Mouse (Mus musculus) kidney, adult 9 months (tissue): ENCODE measurements around the gene Nkx6-1.

ENCODE experiments used
- DNase-seq: peaks from one replicate; pipeline ENCODE4 v3.0.0; 2022

The Nkx6-1 gene

DNA sequence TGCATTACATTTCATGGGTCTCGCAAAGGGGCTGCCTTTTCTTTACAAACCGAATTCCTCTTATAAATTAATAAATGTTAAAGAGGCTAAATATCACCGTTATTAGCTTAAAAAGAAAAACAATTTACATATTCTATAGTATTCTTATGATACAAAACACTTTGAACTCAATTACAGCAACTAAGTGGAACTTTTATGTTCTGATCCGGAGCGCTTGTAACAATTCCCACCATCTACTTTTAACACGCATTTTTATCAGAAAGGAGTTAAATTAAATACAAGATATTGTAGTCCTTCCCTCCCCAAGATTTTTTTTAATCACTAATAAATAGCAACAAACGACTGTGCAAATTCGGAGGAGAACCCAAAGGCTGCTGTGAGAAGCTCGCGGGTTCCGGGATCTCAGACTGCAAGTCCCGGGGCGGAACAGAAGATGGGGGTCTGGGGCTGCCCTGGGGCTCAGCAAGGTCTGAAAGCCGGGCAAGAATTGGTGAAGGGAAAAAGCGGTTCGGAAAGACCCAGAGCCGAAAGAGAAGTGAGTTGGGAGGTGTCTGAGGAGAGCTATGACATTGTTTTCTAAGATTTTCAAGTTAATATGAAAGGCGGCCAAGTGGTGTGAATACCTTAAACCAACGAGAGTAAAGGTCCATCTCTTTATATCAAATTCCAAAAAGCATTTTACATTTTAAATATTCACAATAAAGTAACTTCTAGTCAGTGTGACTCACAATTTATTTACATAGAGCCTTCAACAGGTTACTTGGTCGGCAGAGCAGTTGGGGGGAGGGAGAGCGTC, 6.4 kb downstream of the Nkx6-1 start:
- DNase-seq: no peak

DNA sequence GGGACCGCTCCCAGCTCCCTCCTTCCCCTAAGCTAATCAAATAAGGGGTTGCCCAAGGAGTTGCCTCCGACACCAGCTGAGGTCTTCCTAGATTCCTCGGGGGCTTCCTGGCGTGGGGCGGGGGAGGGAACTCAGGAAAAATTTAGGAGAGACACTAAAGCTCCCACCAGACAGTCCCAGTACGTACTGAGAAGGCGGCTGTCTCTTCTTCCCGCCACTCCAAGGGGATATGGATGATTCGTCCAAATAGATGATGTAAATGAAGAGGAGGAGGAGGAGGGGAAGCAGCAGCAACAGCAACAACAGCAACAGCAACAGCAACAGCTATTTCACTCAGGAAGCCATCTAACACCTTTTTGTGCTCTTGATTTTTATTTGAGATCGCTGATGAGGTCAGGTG, 7.1 kb downstream of the Nkx6-1 start:
- DNase-seq: no peak

DNA sequence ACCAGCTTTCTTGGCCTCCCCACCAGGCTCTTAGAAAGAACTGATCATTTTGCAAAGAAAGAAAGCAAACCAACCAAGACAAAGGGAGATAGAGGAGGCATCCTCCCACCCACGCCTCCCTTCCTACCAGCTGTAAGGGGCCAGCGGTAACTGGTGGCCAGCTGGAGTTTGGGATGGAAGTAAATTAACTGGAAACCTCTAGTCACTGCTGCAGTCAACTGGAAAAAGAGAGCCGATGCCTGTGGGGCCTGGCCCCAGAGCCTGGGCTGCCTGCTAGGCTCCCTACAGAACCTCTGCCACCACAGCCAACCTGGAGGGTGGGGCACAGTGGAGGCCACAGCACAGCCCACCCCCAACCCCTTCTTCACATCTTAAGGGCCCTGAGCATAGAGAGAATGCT, 8.7 kb downstream of the Nkx6-1 start:
- no peak for DNase-seq

DNA sequence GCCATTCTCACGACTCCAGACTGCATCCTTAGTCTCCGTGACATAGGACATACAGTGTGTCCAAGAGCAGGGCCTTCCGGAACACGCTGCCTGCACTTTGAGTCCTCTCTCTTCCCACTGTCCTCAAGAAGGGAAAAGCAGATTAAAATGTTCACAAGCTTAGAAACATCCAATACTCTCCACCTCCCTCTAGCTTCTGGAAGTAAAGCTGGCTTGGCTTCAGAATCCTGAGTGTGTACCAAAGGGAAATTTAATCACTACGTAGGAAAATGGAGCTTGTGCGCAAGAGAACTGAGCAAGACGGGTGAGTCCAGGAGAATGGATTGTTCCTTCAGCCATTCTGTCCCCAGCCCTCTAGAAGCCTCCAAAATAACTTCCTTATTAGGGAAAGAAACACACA, 9.4 kb downstream of the Nkx6-1 start:
- no peak for DNase-seq

DNA sequence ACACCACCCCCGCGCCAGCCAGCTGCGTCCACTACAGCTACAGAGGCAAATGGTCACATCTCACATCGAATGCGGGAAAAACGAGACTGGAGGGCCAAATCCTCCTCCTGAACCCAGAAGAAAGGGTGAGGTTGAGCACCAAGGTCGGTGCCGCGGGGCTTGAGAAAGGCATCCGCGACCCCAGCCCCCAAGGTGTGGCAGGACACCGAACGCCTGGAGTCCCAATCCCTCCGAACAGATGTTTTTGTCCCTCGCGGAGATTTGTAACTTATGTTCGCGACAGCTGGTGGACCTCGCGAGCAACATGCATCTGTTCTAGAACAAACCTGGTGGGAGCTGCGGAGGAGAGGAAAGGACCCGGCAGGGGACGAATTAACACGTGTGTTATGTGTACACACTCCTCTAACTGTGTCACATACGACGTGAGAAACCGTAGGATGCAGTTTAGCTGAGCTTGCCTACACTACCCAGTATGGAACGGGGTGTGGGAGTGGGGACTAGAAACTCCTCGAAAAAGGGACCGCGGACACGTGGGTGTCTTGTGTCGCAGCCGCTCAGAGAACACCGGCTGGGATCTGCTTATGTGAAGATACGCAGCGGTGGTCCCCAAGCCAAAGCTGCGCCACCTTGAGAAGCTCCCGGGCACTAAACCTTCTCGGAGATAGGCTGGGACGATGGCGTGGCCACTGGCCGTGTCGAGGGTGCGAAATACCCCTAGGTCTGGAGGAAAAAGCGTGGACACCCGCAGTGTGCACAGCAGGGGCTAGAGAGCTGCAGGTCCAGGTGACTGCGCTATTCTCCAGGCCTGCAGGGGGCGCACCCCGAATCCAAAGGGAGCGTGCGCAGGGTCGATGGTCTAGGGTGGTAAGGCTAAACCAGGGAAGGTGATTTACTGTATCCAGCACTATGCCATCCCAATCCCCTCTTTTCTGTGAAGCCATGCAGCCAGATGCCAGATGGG, 16.8 kb downstream of the Nkx6-1 start:
- DNase-seq: no peak

DNA sequence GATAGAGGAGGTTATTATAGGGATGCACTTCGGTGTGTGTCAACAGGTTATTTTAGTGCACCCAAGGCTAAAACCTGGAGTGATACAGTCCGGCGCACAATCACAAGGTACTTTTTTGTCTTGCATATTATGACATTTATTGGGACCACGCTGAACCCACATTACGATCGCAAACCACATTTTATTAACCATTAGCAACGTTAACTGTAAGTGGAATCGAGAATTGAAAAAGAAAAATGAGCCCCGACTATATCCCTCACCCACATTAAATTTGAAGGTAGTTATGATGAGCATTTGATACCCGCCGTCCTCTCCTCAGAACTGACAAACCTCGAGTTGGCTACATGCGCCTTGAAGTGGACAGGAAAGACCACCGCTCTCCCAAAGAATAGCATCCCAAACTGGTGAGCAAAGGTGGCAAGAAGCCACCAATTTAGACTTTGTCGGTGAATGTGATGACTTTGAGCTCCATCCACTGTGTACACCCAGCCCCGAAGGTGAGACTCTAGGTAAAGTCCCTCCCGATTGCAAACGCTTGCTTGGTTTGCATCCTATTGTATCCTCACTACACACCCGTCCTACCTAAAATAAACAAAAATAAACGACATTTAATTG, 17.7 kb downstream of the Nkx6-1 start:
- DNase-seq: no peak

DNA sequence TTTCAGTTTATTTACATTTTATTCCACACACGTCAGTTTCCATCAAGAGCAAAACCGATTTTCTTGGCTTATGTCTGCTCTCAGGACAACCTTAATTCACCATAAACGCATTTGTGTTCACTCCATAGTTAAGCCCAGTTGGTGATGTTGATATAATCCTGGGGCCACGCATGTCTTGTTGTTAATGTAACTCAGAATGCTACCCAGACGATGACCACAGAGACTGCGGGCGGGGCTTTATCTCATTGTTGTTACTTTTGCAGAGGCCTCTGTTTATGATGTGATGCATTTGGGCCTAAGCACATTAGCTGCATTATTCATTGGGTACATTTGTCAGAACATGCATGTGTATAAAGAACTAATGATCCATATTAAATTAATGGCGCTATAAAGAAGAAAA, 19.7 kb downstream of the Nkx6-1 start:
- no peak for DNase-seq

DNA sequence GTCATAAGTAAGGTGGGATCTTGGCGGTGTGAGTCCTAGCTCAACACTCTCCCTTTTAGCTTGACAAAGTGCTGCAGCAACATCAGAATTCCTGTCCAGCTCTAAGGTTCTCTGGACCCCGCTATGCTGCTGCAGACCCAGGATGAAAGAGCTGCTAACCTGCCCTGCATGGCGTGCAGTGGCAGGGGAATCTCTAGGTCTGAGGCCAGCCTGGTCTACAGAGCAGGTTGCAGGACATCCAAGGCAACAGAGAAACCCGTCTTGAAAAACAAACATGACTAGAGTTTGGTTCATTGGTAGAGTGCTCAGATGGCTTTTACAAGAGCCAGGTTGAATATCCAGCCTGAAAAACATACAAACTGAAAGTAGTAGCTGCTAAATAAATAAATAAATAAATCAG, 26.7 kb downstream of the Nkx6-1 start:
- DNase-seq: no peak
